Mouse (Mus musculus) thymus, adult 2 months (tissue): ENCODE data around the gene Slc38a2.

Experiments
- CTCF ChIP-seq: fragments of 200-500 bp; IDR thresholded peaks from 2 replicates; pipeline ENCODE4 v1.5.1; 2012; ENCODE audit warnings: mild to moderate bottlenecking, control low read depth, low read length, moderate library complexity, borderline replicate concordance; ENCODE audit not compliant: control insufficient read depth, poor library complexity, insufficient read depth; ENCODE audit errors: extremely low read depth
- POLR2A ChIP-seq: fragments of 200-500 bp; IDR thresholded peaks from 2 replicates; pipeline ENCODE4 v1.6.1; 2012; ENCODE audit warnings: mild to moderate bottlenecking, low read length, control low read depth, moderate library complexity; ENCODE audit not compliant: control insufficient read depth, poor library complexity, insufficient read depth; ENCODE audit errors: extremely low read depth

DNA sequence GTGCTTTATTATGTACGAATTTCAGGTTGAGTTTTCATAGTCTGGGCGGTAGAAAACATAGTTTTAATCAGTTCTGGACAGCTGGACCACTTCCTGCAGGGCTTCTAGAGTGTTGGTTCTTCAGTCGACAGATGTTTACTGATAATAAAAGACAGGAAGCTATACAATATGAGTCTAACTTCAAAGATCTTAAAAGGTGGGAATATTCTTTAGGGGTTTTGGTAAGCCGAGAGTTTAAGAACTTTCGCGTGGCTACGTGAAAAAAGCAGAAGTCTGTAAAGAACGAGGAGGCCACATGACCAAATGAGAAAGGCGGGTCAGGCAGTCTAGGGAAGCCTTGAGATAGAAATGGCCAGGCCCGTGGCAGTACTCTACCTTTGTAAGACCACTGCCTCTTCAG is 29.5 kb upstream of the Slc38a2 start:
- TF ChIP-seq CTCF (no peak), POLR2A (no peak)
